Comparison of ENCODE assay signal across 7 mouse cellular contexts in genomic region chr12:102948778-102949394, GRCm38 (mm10). TPM values are rescaled to one million over a fixed set of nuclear protein-coding genes. Genes with fewer than 3 reads are reported as not detected.
DNase-seq lines count a peak whose midpoint lies in the region; ATAC-seq lines count a peak whose summit lies in the region.

TSS of gene Unc79 (plus strand) at chr12:102948859.

- H3K4me1 ChIP-seq in forebrain, embryonic 16.5 days (replicated peaks; ENCODE audit: control insufficient read depth, insufficient read depth, low read length) = peaks cover 24% of the 10 kb centered on the region
- H3K4me1 ChIP-seq in intestine, embryonic 15.5 days (replicated peaks) = peaks cover 11% of the 10 kb centered on the region

- peak; percentile 85 for ATAC-seq in forebrain, embryonic 16.5 days
- peak; percentile 82 for ATAC-seq in intestine, embryonic 15.5 days
- peak; percentile 60 for ATAC-seq in megakaryocyte, adult 5-6 weeks (ENCODE audit: poor library complexity, severe bottlenecking)

- peak within 1 kb of the TSS; percentile 72 for H3K4me2 ChIP-seq in forebrain, embryonic 16.5 days (ENCODE audit: low read length)
- peak within 1 kb of the TSS; percentile 97 for H3K4me2 ChIP-seq in intestine, embryonic 15.5 days (replicated peaks)

- peak within 1 kb of the TSS; percentile 97 for H3K27ac ChIP-seq in forebrain, embryonic 16.5 days (ENCODE audit: low read length)
- H3K27ac ChIP-seq in intestine, embryonic 15.5 days = peak within 1 kb of the TSS; percentile 51

- no peaks in the 10 kb centered on the region for H3K36me3 ChIP-seq in forebrain, embryonic 16.5 days (ENCODE audit: control insufficient read depth, insufficient read depth)
- H3K36me3 ChIP-seq in intestine, embryonic 15.5 days = no peaks in the 10 kb centered on the region

- peak; percentile 68 for DNase-seq in adrenal gland, adult 8-10 months
- peak; percentile 82 to 86 for DNase-seq in cerebellum, adult 18-20 months
- peak; percentile 64 to 86 for DNase-seq in left cerebral cortex, adult 9 months (ENCODE audit: low spot score in 2 of 2)
- DNase-seq in right cerebral cortex, postnatal 14 days = peak; percentile 83

- H3K9me3 ChIP-seq in forebrain, embryonic 16.5 days (ENCODE audit: control insufficient read depth, low read length) = no peaks in the 10 kb centered on the region
- H3K9me3 ChIP-seq in intestine, embryonic 15.5 days = no peaks in the 10 kb centered on the region

- 0 out of 2 replicates have a peak, but pooled peaks cover 7% of the 10 kb centered on the region for H3K27me3 ChIP-seq in forebrain, embryonic 16.5 days (replicated peaks; ENCODE audit: control insufficient read depth, insufficient read depth, low read length)
- H3K27me3 ChIP-seq in intestine, embryonic 15.5 days (replicated peaks) = peaks cover 17% of the 10 kb centered on the region; the same call in 1 of the 2 replicates

- H3K4me3 ChIP-seq in forebrain, embryonic 16.5 days (replicated peaks; ENCODE audit: low read length) = peak within 1 kb of the TSS; percentile 70
- H3K4me3 ChIP-seq in intestine, embryonic 15.5 days (replicated peaks) = peak within 1 kb of the TSS; percentile 50

- under 1% methylated on average over 47 of the region's 48 CpGs for WGBS in forebrain, embryonic 16.5 days
- WGBS in intestine, embryonic 15.5 days = under 1% methylated on average over 48 of the region's 48 CpGs

- H3K9ac ChIP-seq in forebrain, embryonic 16.5 days (replicated peaks; ENCODE audit: low read depth, low read length) = peak within 1 kb of the TSS; percentile 79
- peak within 1 kb of the TSS; percentile 13; the same call in 1 of the 2 replicates for H3K9ac ChIP-seq in intestine, embryonic 15.5 days

RNA-seq across cellular contexts. Expression of gene Unc79, which starts in this region (rescaled TPM):
- total RNA-seq in adrenal gland, adult 8-10 months (2022) = 1 to 10 TPM; 7.0 to 9.9 (median 8.6) TPM
- polyA plus RNA-seq in forebrain, embryonic 16.5 days (2015; fragmentation: Nextera tagmentation; extraction: Ambion mirVana) = 8.8 TPM in 2 replicates
- 0.28 and 0.59 TPM in 2 replicates for polyA plus RNA-seq in intestine, embryonic 15.5 days (2015; fragmentation: Nextera tagmentation; extraction: Ambion mirVana)
- not detected in 2 replicates for total RNA-seq in megakaryocyte, adult 5-6 weeks (2015)
- total RNA-seq in megakaryocyte, adult 5-6 weeks (2017) = not detected in 2 replicates

Comparison
In these comparisons a context has a peak if more than half of its experiments do, and no peak if none do; other contexts are left out.
1. Peak in every context shown above with its lines: DNase-seq, ATAC-seq, H3K4me3 ChIP-seq and H3K27ac ChIP-seq.
2. RNA of gene Unc79 (total RNA-seq): 7.0 to 9.9 TPM in adrenal gland, adult 8-10 months; not detected in megakaryocyte, adult 5-6 weeks; every median in the first group is over 4 times any median in the second.
3. Peak in ATAC-seq, H3K4me3 ChIP-seq, H3K27ac ChIP-seq, H3K9ac ChIP-seq and H3K4me2 ChIP-seq in intestine, embryonic 15.5 days; RNA of the gene not detected or under 1 TPM.
4. Peak in ATAC-seq in megakaryocyte, adult 5-6 weeks; RNA of the gene not detected or under 1 TPM.